Mouse (Mus musculus) neural tube, embryonic 14.5 days (tissue): ENCODE results near the gene Rp2. TPM values are rescaled to one million over a fixed set of nuclear protein-coding genes. Genes with fewer than 3 reads are reported as not detected.

ENCODE experiments used
- ATAC-seq: fragments of 200-750 bp; cut with Nextera tagmentation; 2 replicates; pipeline ENCODE4 v1.8.0; 2017; ENCODE audit warnings: low read depth, mild to moderate bottlenecking, moderate TSS enrichment, moderate library complexity
- H3K27ac ChIP-seq: fragments of 300-500 bp; sonication (generic); 2 replicates; pipeline ENCODE4 v1.5.1; 2014; ENCODE audit warnings: low read depth, mild to moderate bottlenecking, control low read depth, low read length, moderate library complexity, mixed read lengths
- H3K27me3 ChIP-seq: fragments of 300-500 bp; sonication (generic); 2 replicates; pipeline ENCODE4 v1.6.1; 2014; ENCODE audit warnings: low read length; ENCODE audit not compliant: control insufficient read depth, insufficient read depth
- H3K36me3 ChIP-seq: fragments of 300-500 bp; sonication (generic); 2 replicates; pipeline ENCODE4 v1.6.1; 2014; ENCODE audit warnings: low read length, mixed read lengths; ENCODE audit not compliant: control insufficient read depth, insufficient read depth
- H3K4me1 ChIP-seq: fragments of 300-500 bp; sonication (generic); 2 replicates; pipeline ENCODE4 v1.6.1; 2014; ENCODE audit warnings: low read length; ENCODE audit not compliant: control insufficient read depth, insufficient read depth
- H3K4me2 ChIP-seq: fragments of 300-500 bp; sonication (generic); 2 replicates; pipeline ENCODE4 v1.6.1; 2014; ENCODE audit warnings: mild to moderate bottlenecking, low read depth, low read length, control low read depth
- H3K4me3 ChIP-seq: fragments of 300-500 bp; sonication (generic); 2 replicates; pipeline ENCODE4 v1.5.1; 2014; ENCODE audit warnings: low read depth, low read length, control low read depth, mixed read lengths
- H3K9ac ChIP-seq: fragments of 300-500 bp; sonication (generic); replicated peaks from 2 replicates; pipeline ENCODE4 v1.6.1; 2014; ENCODE audit warnings: low read depth, mild to moderate bottlenecking, control low read depth, low read length, mixed read lengths
- H3K9me3 ChIP-seq: fragments of 300-500 bp; sonication (generic); 2 replicates; pipeline ENCODE4 v1.6.1; 2016; ENCODE audit warnings: low read length; ENCODE audit not compliant: control insufficient read depth
- WGBS: fragments of 180-500 bp; shearing (Covaris S2); extraction: QIAGEN DNeasy Blood & Tissue Kit; methylation state at CpG from one replicate; pipeline ENCODE4 v1.1.7; 2014; 5-methylcytosine and 5-hydroxymethylcytosine counted together
- polyA plus RNA-seq: library from polyadenylated mRNA; unstranded; fragments of >200 nt; fragmentation: Nextera tagmentation; extraction: Ambion mirVana; gene quantifications from 2 replicates; pipeline ENCODE4 v1.2.1, GENCODE M21; 2014

Rp2 gene
- polyA plus RNA-seq, 1 experiment from 2014 or later, result 17.5 TPM

DNA sequence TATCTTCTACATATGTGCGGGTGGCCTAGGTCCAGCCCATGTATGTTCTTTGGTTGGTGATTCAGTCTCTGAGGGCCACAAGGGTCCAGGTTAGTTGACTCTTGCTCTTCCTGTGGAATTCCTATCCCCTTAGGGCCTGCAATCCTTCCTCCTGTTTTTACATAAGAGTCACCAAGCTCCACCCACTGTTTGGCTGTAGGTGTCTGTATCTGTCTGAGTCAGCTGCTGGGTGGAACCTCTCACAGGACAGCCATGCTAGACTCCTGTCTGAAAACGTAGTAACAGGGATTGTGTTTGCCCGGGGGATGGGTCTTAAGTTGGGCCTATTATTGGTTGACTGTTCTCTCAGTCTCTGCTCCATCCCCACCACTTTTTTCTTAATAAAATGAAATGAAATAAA lies 47.9 kb downstream of the Rp2 start:
- WGBS, result 79% methylated on average over 3 of the region's 3 CpGs

GRCm38 (mm10) chrX:20414885-20415622 lies 50.8 kb downstream of the Rp2 start:
- no peak overlapping the region for H3K4me2 ChIP-seq
- 55% methylated on average over 10 of the region's 10 CpGs for WGBS
- no peak overlapping the region for H3K9ac ChIP-seq
- ATAC-seq, result no peak
- H3K27me3 ChIP-seq, result no peaks in the 10 kb centered on the region
- no peaks in the 10 kb centered on the region for H3K36me3 ChIP-seq
- H3K4me1 ChIP-seq, result no peaks in the 10 kb centered on the region
- H3K27ac ChIP-seq, result no peak overlapping the region
- H3K4me3 ChIP-seq, result no peak overlapping the region
- no peaks in the 10 kb centered on the region for H3K9me3 ChIP-seq

More for the DNA sequence above, 47.9 kb downstream of the Rp2 start:
- Histone ChIP-seq H3K9ac (no peak overlapping the region), H3K27me3 (no peaks in the 10 kb centered on the region), H3K27ac (no peak overlapping the region), H3K4me3 (no peak overlapping the region), H3K9me3 (no peaks in the 10 kb centered on the region), H3K36me3 (no peaks in the 10 kb centered on the region), H3K4me2 (no peak overlapping the region), H3K4me1 (no peaks in the 10 kb centered on the region)
- no peak for ATAC-seq

- Histone ChIP-seq H3K36me3 (no peaks in the 10 kb centered on the region), H3K4me1 (no peaks in the 10 kb centered on the region), H3K27ac (no peak overlapping the region), H3K4me3 (no peak overlapping the region), H3K4me2 (no peak overlapping the region), H3K27me3 (no peaks in the 10 kb centered on the region), H3K9ac (no peak overlapping the region), H3K9me3 (no peaks in the 10 kb centered on the region)
- no peak for ATAC-seq
- WGBS, result 94% methylated on average over 2 of the region's 2 CpGs
These were observed 54.2 kb downstream of the Rp2 start for GRCm38 (mm10) chrX:20418461-20418860.

- Histone ChIP-seq H3K9me3 (no peaks in the 10 kb centered on the region), H3K9ac (no peak overlapping the region), H3K27ac (no peak overlapping the region), H3K27me3 (no peaks in the 10 kb centered on the region), H3K36me3 (no peaks in the 10 kb centered on the region), H3K4me1 (no peaks in the 10 kb centered on the region), H3K4me3 (no peak overlapping the region), H3K4me2 (no peak overlapping the region)
- no peak for ATAC-seq
- WGBS, result 83% methylated on average over 4 of the region's 4 CpGs
These were observed 55.3 kb downstream of the Rp2 start for GRCm38 (mm10) chrX:20419536-20419935.

GRCm38 (mm10) chrX:20425140-20425838 lies 61.0 kb downstream of the Rp2 start, which contains the start of gene Jade3:
Jade3 (plus strand) TSS chrX:20425688.
- peak within 1 kb of the TSS; percentile 65 for H3K9ac ChIP-seq
- peaks cover 4% of the 10 kb centered on the region; the same call in 1 of the 2 replicates for H3K4me1 ChIP-seq
- H3K27ac ChIP-seq, result peak within 1 kb of the TSS; percentile 66
- WGBS, result 10% methylated on average over 27 of the region's 67 CpGs
- peak; percentile 97 for ATAC-seq
- no peaks in the 10 kb centered on the region for H3K36me3 ChIP-seq
- no peaks in the 10 kb centered on the region for H3K27me3 ChIP-seq
- H3K4me3 ChIP-seq, result peak within 1 kb of the TSS; percentile 55
- H3K4me2 ChIP-seq, result peak within 1 kb of the TSS; percentile 50
- H3K9me3 ChIP-seq, result no peaks in the 10 kb centered on the region

DNA sequence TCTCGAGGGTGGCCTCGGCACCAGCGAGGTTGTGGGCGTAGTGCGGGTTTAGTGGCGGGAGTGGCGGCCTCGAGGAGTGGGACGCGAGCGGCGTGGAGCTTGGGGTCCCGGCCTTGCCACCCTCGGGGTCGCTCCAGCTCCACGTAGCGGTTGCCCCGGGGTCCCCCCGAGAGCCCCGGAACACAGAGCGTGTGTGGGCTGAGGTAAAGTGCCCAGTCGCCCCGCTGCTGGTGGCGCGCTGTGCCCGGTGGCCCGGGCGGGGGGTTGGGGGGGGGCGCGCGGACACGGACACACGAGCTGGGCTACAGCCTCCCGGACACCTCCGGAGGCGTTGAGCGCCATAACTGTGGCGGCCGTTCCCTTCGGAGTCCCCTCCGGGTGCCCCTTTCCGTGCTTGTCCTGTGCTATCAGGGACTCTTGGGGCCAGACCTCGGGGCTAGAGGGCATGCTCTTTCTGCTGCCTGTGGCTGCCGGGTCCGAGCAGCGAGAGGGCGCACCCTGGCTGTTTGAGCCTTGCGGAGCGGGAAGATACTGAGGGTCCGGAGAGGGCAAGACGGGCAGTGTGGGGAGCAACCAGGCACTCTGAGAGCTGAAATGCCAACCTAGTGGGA lies 61.7 kb downstream of the Rp2 start:
- WGBS, result 20% methylated on average over 31 of the region's 51 CpGs
- Histone ChIP-seq H3K4me1 (peaks cover 4% of the 10 kb centered on the region; the same call in 1 of the 2 replicates), H3K27ac (peak overlapping the region; percentile 66), H3K36me3 (no peaks in the 10 kb centered on the region), H3K4me3 (peak overlapping the region; percentile 55), H3K27me3 (no peaks in the 10 kb centered on the region), H3K4me2 (peak overlapping the region; percentile 50), H3K9me3 (no peaks in the 10 kb centered on the region), H3K9ac (peak overlapping the region; percentile 65)
- peak; percentile 36; the same call in 1 of the 2 replicates for ATAC-seq

Other genes starting within 250 kb of the Rp2 start
- gene Slc9a7, start 72.7 kb upstream of the Rp2 start, polyA plus RNA-seq, result 17.4 and 23.1 TPM in 2 replicates
- 5.0 and 6.4 TPM in 2 replicates for gene Jade3, start 61.2 kb downstream of the Rp2 start, polyA plus RNA-seq
- 0.44 and 0.75 TPM in 2 replicates for gene Rgn, start 185.3 kb downstream of the Rp2 start, polyA plus RNA-seq